Mouse (Mus musculus) v-Abl transformed pro-B cells (cell line): Measurements from ENCODE around the gene Slc26a8.

Experiments used
- in situ Hi-C, 2 experiments: fragments of 400-800 bp; cut with MboI; formaldehyde crosslinking; loops; one replicate each; pipeline ENCODE4 v1.15.1; 2025; ENCODE audit not compliant: unreplicated experiment in 2 of 2

The Slc26a8 gene

GRCm38 (mm10) chr17:28699789-28700188 is 9.8 kb upstream of the Slc26a8 start:
- in situ Hi-C loops: loop anchor here in 1 of 2 experiments (25.0 kb wide), 1 partner anchor 663 kb away; the partner anchor contains the start of gene Fgd2

- in situ Hi-C loops: loop anchor here in 1 of 2 experiments (25.0 kb wide), 1 partner anchor 664 kb away; the partner anchor contains the start of gene Fgd2
Observed at GRCm38 (mm10) chr17:28698672-28699071, 8.6 kb upstream of the Slc26a8 start.

GRCm38 (mm10) chr17:28698245-28698644 is 8.2 kb upstream of the Slc26a8 start:
- in situ Hi-C loops: loop anchor here in 1 of 2 experiments (25.0 kb wide), 1 partner anchor 664 kb away; the partner anchor contains the start of gene Fgd2

GRCm38 (mm10) chr17:28697290-28698195 is 7.5 kb upstream of the Slc26a8 start:
- in situ Hi-C loops: loop anchor here in 1 of 2 experiments (25.0 kb wide), 1 partner anchor 665 kb away; the partner anchor contains the start of gene Fgd2

GRCm38 (mm10) chr17:28696641-28697040 is 6.6 kb upstream of the Slc26a8 start:
- in situ Hi-C loops: loop anchor here in 1 of 2 experiments (25.0 kb wide), 1 partner anchor 666 kb away; the partner anchor contains the start of gene Fgd2

GRCm38 (mm10) chr17:28694832-28695231 is 4.8 kb upstream of the Slc26a8 start:
- in situ Hi-C loops: loop anchor here (5.0 to 25.0 kb wide), 2 partner anchors 232 to 667 kb away; partner anchors contain the start of gene Fgd2 (in 1 of the 2)

GRCm38 (mm10) chr17:28694078-28694477 is 4.0 kb upstream of the Slc26a8 start:
- in situ Hi-C loops: loop anchor here (5.0 to 25.0 kb wide), 2 partner anchors 233 to 668 kb away; partner anchors contain the start of gene Fgd2 (in 1 of the 2)

- in situ Hi-C loops: loop anchor here (5.0 to 25.0 kb wide), 2 partner anchors 234 to 669 kb away; partner anchors contain the start of gene Fgd2 (in 1 of the 2)
Observed at GRCm38 (mm10) chr17:28693086-28693485, 3.1 kb upstream of the Slc26a8 start.

GRCm38 (mm10) chr17:28692341-28692710 is 2.3 kb upstream of the Slc26a8 start:
- in situ Hi-C loops: loop anchor here (5.0 to 25.0 kb wide), 2 partner anchors 235 to 670 kb away; partner anchors contain the start of gene Fgd2 (in 1 of the 2)

GRCm38 (mm10) chr17:28691687-28692340 is 1.8 kb upstream of the Slc26a8 start:
- in situ Hi-C loops: loop anchor here (5.0 to 25.0 kb wide), 2 partner anchors 235 to 670 kb away; partner anchors contain the start of gene Fgd2 (in 1 of the 2)

GRCm38 (mm10) chr17:28690776-28691686 is 998 bp upstream of the Slc26a8 start, which contains the start of gene Mapk14:
Mapk14 (plus strand) TSS chr17:28691329.
- in situ Hi-C loops: loop anchor here (5.0 to 25.0 kb wide), 2 partner anchors 236 to 671 kb away; partner anchors contain the start of gene Fgd2 (in 1 of the 2)

GRCm38 (mm10) chr17:28687354-28687753 is 2.7 kb downstream of the Slc26a8 start:
- in situ Hi-C loops: loop anchor here (5.0 to 25.0 kb wide), 3 partner anchors 65 to 675 kb away; partner anchors contain the start of gene Fgd2 (in 1 of the 2)

GRCm38 (mm10) chr17:28684631-28685030 is 5.4 kb downstream of the Slc26a8 start:
- in situ Hi-C loops: loop anchor here (5.0 to 25.0 kb wide), 3 partner anchors 68 to 678 kb away; partner anchors contain the start of gene Fgd2 (in 1 of the 2)

- in situ Hi-C loops: loop anchor here in 1 of 2 experiments (10.0 to 25.0 kb wide), 2 partner anchors 191 to 679 kb away; partner anchors contain the start of gene Fgd2
Observed at GRCm38 (mm10) chr17:28683601-28684000, 6.4 kb downstream of the Slc26a8 start.

GRCm38 (mm10) chr17:28682311-28683084 is 7.5 kb downstream of the Slc26a8 start:
- in situ Hi-C loops: loop anchor here in 1 of 2 experiments (10.0 to 25.0 kb wide), 2 partner anchors 192 to 680 kb away; partner anchors contain the start of gene Fgd2

GRCm38 (mm10) chr17:28659564-28659963 is 30.5 kb downstream of the Slc26a8 start:
- in situ Hi-C loops: no loop called here

- in situ Hi-C loops: no loop called here
Observed at GRCm38 (mm10) chr17:28657936-28658335, 32.1 kb downstream of the Slc26a8 start.

GRCm38 (mm10) chr17:28650268-28650667 is 39.8 kb downstream of the Slc26a8 start:
- in situ Hi-C loops: no loop called here
